Mouse (Mus musculus) central nervous system, embryonic 14 days (tissue): Measurements from ENCODE around the gene Ccdc57. TPM values are rescaled to one million over a fixed set of nuclear protein-coding genes. Genes with fewer than 3 reads are reported as not detected.

ENCODE experiments used
- polyA plus RNA-seq: library from polyadenylated mRNA; depleted of rRNA; stranded (reverse); fragments of >200 nt; gene quantifications from 2 replicates; pipeline ENCODE4 v1.2.3, GENCODE M21; 2012; rRNA removed

The Ccdc57 gene
- polyA plus RNA-seq: 7.8 and 8.2 TPM in 2 replicates

DNA sequence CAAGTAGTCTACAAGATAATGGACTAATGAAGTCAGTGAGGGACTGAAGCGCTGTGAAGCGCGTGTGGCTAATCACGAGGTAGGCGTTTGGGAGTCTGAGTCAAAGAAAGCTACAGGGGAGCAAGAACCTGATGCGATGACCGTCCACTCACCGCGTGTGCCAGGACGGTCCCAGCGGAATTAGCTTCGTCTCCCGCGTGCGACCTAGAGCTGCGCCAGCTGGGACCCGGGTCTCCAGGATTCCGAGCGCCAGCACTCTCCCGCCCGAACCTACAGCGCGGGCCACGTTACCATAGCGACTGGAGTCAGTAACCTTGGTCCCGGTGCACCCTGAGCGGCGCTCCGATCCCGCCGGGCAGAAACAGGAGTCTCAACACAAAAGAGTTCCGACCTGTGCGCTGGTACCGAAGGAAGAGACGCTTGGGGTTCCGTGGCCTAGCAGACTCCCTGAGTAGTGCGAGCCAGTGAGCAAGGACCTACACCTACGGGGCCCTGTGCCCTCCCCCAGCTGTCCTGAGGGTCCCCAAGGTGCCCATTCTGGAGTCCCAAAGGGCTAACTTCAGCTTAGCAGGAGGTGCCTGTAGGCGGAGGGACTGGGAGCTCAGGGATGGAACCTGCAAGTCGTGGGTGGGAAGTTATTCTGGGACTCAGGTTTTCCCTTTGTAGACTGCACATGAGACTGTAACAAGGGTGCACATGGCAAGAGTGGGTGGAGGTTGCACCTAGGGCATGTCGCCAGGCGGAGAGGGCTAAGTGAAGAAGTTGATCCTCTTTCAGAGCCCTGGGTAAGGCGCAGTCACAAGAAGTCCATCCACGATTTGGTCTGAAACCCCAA, at the start of gene Ccdc57:
TSS of gene Ccdc57 (minus strand) at position 309 of the 835 bp plus-strand sequence.

DNA sequence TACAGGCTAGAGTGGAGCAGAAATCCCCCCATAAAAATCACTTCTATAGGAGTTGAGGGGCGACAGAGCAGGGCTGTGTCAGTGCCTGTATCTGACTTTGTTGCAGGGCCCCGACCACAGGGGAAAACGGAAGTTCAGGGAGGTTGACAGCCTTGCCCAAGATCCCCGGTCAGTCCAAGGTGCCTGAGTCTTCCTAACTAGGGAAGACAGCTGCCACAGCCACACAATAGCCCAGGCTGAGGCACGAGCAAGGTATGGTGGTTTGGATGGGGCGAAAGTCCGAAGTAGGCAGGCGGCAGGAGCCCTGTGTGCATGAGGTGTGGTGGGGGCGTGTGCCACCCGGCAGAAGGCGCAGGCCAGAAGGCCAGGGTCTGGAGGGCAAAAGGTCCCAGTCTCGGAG, 15.7 kb upstream of the Ccdc57 start, which contains the start of gene Slc16a3:
TSS of gene Slc16a3 (plus strand) at position 153 of the 400 bp plus-strand sequence.

DNA sequence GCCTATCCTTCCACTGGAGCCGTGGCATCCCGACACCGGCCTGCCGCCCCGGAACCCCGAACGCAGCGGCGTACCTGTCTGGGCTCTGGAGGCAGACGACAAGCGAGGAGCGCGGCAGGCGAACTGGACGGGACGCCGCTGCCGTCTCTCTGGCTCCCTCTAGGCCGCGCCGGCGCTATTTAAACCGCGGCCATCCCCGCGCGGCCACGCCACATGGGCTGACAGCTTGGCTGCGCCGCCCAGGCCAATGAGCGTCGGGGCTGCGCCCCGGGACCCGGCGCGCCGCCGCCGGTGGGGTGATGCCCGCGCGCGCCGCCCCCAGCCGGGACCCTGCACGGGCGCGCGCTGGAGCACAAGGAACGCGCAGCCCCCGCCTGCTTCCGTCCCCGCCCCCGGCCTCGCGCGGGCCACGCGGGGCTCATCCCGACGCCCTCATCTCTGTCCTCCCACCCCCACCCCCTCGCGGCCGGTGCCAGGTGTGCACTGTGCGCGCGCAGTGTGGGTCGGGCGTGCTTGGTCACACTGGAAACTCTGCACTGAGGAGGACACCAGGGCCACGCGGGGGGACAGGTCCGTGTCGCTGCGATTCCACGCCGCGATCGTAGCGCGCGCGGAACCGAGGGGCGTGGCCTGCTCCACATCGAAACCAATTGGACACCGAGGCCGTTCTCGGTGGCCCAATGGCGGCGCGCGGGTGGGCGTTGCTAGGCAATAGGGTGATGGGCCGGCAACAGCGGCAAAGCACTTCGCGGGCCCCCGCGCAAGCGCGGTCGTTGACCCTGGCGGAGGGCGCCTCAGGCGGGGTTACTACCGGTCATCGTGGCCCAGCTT, 108.5 kb downstream of the Ccdc57 start, which contains the start of gene Fasn:
TSS of gene Fasn (minus strand) at position 592 of the 831 bp plus-strand sequence.

DNA sequence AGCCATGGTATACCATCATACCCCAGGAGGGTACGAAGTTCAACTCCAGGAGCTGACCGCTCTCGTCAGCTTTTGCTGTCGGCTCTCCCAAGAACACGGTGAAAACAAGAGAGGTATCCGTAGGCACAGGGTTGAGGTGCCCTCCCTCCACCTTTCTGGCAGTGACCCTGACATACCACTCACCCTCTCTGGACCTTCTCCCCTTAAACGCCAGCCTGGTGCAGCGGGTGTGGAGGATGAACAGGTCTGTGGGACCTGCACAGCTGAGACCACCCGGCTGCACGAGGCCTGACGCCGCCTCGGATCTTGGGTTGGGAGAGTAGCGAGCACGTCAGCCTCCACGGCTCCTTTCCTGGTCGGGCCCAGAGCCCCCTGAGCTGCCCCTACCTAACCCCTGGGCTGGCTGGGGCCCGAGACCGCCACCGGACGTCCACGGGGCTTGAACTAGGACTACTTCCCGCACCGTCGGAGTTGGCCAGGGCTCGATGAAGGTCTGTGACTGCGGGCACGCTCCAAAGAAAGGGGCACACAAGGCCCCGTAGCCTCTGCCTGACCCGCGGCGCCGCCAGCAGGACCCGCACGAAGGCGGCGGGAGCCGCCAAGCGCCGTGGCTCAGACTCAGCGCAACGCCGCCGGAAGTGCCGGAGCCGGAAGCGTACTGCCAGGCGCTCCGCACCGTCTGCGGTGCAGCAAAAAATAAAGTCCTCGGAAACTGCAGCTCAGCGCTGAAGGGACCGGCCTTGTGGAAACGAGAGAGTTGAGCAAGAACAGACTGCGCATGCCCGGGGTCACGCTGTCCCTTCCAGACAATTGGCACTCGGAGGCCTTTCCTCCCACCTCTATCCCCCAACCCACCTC, 136.7 kb downstream of the Ccdc57 start, which contains the start of gene Dus1l:
TSS of gene Dus1l (minus strand) at position 648 of the 858 bp plus-strand sequence.

DNA sequence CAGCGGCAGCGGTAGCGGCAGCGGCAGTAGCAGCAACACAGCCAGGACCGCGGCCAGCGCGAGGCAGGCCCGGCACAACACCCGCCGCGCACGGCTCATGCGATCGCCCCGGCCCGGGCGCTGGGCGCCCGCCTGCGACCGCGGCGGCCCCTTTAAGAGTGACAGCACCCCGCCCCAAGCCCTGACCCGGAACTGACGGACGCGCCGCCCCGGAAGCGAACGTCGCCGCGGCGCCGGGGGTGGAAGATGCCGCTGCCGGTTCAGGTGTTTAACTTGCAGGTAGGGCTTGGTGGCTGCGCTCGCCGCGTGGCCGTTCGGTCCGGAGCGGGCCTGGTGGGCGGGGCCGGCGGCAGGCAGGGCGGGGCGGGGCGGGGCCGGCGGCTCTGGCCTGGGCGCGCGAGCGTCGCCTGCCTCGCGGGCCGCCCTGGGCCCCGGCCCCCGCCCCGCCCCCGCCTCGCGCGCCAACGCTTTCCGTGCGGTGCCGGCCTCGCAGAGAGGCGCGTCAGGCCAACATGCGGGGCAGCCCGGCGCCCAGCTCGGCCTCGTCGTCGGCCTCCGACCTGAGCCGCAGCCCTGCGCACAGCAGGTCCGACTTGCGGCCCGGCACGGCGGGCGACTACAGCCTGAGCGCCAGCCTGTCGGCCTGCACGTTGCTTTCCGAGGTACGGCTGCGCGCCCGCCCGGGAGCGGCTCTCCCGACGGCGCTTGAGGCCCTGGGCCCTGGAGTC, 148.4 kb downstream of the Ccdc57 start, which contains the start of the genes Rfng and Gps1:
TSS of gene Rfng (minus strand) at position 144 of the 728 bp plus-strand sequence.
TSS of gene Gps1 (plus strand) at position 209 of the 728 bp plus-strand sequence.

Other genes starting within 250 kb of the Ccdc57 start
- 71.4 and 77.3 TPM in 2 replicates for gene Cenpx, start 219.1 kb downstream of the Ccdc57 start, polyA plus RNA-seq
- 125 and 127 TPM in 2 replicates for gene Lrrc45, start 218.9 kb downstream of the Ccdc57 start, polyA plus RNA-seq
- gene Rac3, start 211.4 kb downstream of the Ccdc57 start, polyA plus RNA-seq: 346 and 390 TPM in 2 replicates
- gene Dcxr, start 205.6 kb downstream of the Ccdc57 start, polyA plus RNA-seq: 11.1 and 11.3 TPM in 2 replicates
- 0.57 and 5.7 TPM in 2 replicates for gene Cbr2, start 200.8 kb downstream of the Ccdc57 start, polyA plus RNA-seq
- gene Hmga1b, start 170.1 kb downstream of the Ccdc57 start, polyA plus RNA-seq: 1.6 and 1.7 TPM in 2 replicates
- 103 and 114 TPM in 2 replicates for gene Rfng, start 148.7 kb downstream of the Ccdc57 start, polyA plus RNA-seq
- gene Gps1, start 148.6 kb downstream of the Ccdc57 start, polyA plus RNA-seq: 278 and 290 TPM in 2 replicates
- 48.0 and 49.8 TPM in 2 replicates for gene Dus1l, start 136.5 kb downstream of the Ccdc57 start, polyA plus RNA-seq
- 238 and 256 TPM in 2 replicates for gene Fasn, start 108.3 kb downstream of the Ccdc57 start, polyA plus RNA-seq
- gene Slc16a3, start 15.6 kb upstream of the Ccdc57 start, polyA plus RNA-seq: 12.3 and 15.4 TPM in 2 replicates
- 181 and 183 TPM in 2 replicates for gene Csnk1d, start 58.5 kb upstream of the Ccdc57 start, polyA plus RNA-seq
- 0.07 and 0.33 TPM in 2 replicates for gene Cd7, start 106.5 kb upstream of the Ccdc57 start, polyA plus RNA-seq
- gene Sectm1b, start 130.7 kb upstream of the Ccdc57 start, polyA plus RNA-seq: not detected in 2 replicates
- gene Sectm1a, start 148.3 kb upstream of the Ccdc57 start, polyA plus RNA-seq: 0.06 and 0.14 TPM in 2 replicates
- not detected in 2 replicates for gene Tex19.2, start 185.8 kb upstream of the Ccdc57 start, polyA plus RNA-seq
- gene Tex19.1, start 213.3 kb upstream of the Ccdc57 start, polyA plus RNA-seq: 0.04 TPM in 1 of 2 replicates, not detected in the other
- 0.16 and 0.61 TPM in 2 replicates for gene Uts2r, start 227.4 kb upstream of the Ccdc57 start, polyA plus RNA-seq